Mouse (Mus musculus): ENCODE results near the gene Sstr5.

DNA sequence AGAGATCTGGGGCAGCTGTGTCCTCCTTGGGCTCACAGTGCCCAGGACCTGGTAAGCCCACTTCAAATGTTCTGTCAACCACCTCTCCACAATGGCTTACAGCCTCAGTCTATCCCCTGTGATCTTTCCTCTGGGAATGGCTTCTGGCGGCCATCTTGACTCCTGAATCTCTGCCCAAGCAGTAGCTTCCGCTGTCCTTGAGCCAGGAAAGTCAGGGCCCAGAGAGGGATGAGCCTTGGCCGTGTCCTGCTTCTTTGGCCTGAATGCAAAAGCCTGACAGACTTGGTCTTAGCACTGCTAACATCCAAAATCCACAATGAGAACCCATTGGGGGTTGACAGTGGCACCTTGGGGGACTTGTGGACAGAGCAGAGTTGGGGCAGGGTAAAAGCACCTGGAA, 14.8 kb upstream of the Sstr5 start:
- TF ChIP-seq EP300 (IDR thresholded peaks at IDR 0.05) (no peak), CTCF (IDR thresholded peaks at IDR 0.05) (no peak)

Data from lung, postnatal 0 days (tissue).